Mouse (Mus musculus): ENCODE measurements around the gene Glb1l3. TPM values are rescaled to one million over a fixed set of nuclear protein-coding genes. Genes with fewer than 3 reads are reported as not detected.

Glb1l3 gene
- polyA plus RNA-seq, 1 experiment from 2014 or later: not detected

DNA sequence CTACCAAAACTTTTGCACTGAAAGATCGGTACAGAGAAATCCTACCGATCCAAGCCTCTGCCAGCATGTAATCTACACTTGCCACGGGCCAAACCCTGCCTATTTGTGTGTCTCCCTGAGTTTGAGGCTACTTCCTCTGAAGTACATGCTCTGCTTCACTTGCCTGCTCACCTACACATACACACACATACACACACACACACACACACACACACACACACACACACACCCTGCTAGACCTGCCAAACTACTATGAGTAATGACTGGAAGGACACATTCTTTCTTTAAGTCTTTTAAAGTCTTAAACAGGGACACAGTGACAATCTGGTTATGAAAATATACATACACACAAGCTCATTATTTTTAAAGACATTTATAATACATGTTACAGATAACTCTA is 62.5 kb downstream of the Glb1l3 start:
- DNase-seq (ENCODE audit: low spot score) (no peak), ATAC-seq (replicated peaks; ENCODE audit: low FRiP score) (no peak)
- WGBS: 95% methylated on average over 3 of the region's 3 CpGs
- H3K27ac ChIP-seq (ENCODE audit: low read depth, low read length): no peak overlapping the region
- H3K36me3 ChIP-seq (ENCODE audit: control insufficient read depth, insufficient read depth, low read length): no peaks in the 10 kb centered on the region
- H3K4me2 ChIP-seq (ENCODE audit: low read depth, low read length, severe bottlenecking): no peak overlapping the region
- H3K9ac ChIP-seq (ENCODE audit: low read length): no peak overlapping the region
- H3K27me3 ChIP-seq (ENCODE audit: control insufficient read depth, insufficient read depth, low read length): no peaks in the 10 kb centered on the region
- H3K4me1 ChIP-seq (replicated peaks; ENCODE audit: control insufficient read depth, insufficient read depth, low read length): no peaks in the 10 kb centered on the region
- no peaks in the 10 kb centered on the region for H3K9me3 ChIP-seq (ENCODE audit: control insufficient read depth, low read length)
- H3K4me3 ChIP-seq (ENCODE audit: low read depth, low read length): no peak overlapping the region

DNA sequence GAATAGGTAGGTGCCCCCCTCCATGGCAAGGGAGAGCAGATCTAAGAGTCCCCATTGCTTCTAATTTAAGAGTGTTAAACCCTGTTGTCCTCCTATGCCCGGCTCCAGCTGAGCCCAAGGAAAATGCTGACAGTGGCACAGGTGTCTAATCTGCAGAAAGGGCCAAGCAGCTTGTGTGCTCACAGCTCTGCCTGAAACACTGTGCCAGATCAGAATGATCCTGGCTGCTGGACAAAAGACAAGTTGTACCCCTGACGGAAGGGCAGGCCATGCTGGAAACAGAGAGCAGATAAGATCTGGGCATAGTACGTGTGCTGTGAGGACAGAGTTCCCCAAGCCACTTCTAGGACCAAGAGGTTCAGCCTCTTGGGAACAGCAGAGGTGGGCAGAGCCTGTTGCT is 67.9 kb downstream of the Glb1l3 start:
- Histone ChIP-seq H3K4me1 (replicated peaks; ENCODE audit: control insufficient read depth, insufficient read depth, low read length) (no peaks in the 10 kb centered on the region), H3K9ac (ENCODE audit: low read length) (no peak overlapping the region), H3K36me3 (ENCODE audit: control insufficient read depth, insufficient read depth, low read length) (no peaks in the 10 kb centered on the region), H3K4me3 (ENCODE audit: low read depth, low read length) (no peak overlapping the region), H3K27me3 (ENCODE audit: control insufficient read depth, insufficient read depth, low read length) (no peaks in the 10 kb centered on the region), H3K27ac (ENCODE audit: low read depth, low read length) (no peak overlapping the region), H3K9me3 (ENCODE audit: control insufficient read depth, low read length) (no peaks in the 10 kb centered on the region), H3K4me2 (ENCODE audit: low read depth, low read length, severe bottlenecking) (no peak overlapping the region)
- no peak for ATAC-seq (replicated peaks; ENCODE audit: low FRiP score)
- DNase-seq (ENCODE audit: low spot score): no peak
- 75% methylated on average over 3 of the region's 3 CpGs for WGBS

DNA sequence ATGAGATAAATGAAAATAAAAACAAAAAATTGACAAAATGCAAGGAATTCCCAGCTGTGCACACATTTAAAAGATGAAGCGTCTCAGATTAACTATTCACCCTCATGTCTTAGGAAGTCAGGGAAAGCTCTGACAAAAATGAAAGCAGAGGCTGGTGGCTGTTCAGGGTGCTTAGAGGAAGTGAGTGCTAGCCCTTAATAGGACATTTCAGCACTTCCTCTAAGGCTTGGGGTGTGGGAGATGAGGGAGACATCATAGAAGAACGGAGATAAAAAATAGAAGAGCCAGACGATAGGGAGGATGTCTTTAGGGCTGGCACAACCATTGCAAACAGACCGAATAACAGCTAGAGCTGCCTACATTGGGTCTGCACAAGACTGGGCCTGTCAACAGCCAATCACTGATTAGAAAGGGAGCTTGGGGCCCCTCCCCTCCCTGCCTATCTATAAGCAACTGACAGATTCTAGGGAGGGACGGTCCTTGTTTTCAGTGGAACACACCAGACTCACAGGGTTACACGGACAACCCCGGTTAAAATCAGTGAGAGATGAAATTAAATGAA is 77.2 kb downstream of the Glb1l3 start:
- no peaks in the 10 kb centered on the region for H3K36me3 ChIP-seq (ENCODE audit: control insufficient read depth, insufficient read depth, low read length)
- WGBS: 68% methylated on average over 7 of the region's 7 CpGs
- ATAC-seq (replicated peaks; ENCODE audit: low FRiP score) (peak; percentile 60; the same call in 1 of the 2 replicates), DNase-seq (ENCODE audit: low spot score) (no peak)
- H3K27me3 ChIP-seq (ENCODE audit: control insufficient read depth, insufficient read depth, low read length): no peaks in the 10 kb centered on the region
- no peak overlapping the region for H3K4me2 ChIP-seq (ENCODE audit: low read depth, low read length, severe bottlenecking)
- no peaks in the 10 kb centered on the region for H3K4me1 ChIP-seq (replicated peaks; ENCODE audit: control insufficient read depth, insufficient read depth, low read length)
- H3K9ac ChIP-seq (ENCODE audit: low read length): no peak overlapping the region
- no peak overlapping the region for H3K27ac ChIP-seq (ENCODE audit: low read depth, low read length)
- H3K4me3 ChIP-seq (ENCODE audit: low read depth, low read length): no peak overlapping the region
- no peaks in the 10 kb centered on the region for H3K9me3 ChIP-seq (ENCODE audit: control insufficient read depth, low read length)

DNA sequence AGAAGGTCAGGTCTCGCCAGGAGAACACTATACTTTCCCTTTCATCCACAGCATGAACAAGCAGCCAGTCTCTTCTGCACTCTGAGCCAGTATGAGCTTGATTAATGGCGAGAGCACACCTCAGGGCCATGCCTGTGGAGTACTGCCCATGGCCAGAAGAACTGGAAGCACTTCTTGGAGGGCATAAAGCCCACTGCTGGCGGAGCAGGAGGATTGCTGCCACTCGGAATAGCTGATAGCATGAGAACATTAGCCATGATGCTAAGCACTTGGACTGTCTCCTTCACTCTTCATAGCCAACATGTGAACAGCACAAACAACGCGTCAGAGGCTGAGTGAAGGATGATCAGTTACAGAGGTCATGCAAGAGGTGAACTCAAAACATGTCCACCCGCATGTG is 82.3 kb downstream of the Glb1l3 start:
- WGBS: 90% methylated on average over 7 of the region's 7 CpGs
- no peak for ATAC-seq (replicated peaks; ENCODE audit: low FRiP score)
- H3K27ac ChIP-seq (ENCODE audit: low read depth, low read length): no peak overlapping the region

DNA sequence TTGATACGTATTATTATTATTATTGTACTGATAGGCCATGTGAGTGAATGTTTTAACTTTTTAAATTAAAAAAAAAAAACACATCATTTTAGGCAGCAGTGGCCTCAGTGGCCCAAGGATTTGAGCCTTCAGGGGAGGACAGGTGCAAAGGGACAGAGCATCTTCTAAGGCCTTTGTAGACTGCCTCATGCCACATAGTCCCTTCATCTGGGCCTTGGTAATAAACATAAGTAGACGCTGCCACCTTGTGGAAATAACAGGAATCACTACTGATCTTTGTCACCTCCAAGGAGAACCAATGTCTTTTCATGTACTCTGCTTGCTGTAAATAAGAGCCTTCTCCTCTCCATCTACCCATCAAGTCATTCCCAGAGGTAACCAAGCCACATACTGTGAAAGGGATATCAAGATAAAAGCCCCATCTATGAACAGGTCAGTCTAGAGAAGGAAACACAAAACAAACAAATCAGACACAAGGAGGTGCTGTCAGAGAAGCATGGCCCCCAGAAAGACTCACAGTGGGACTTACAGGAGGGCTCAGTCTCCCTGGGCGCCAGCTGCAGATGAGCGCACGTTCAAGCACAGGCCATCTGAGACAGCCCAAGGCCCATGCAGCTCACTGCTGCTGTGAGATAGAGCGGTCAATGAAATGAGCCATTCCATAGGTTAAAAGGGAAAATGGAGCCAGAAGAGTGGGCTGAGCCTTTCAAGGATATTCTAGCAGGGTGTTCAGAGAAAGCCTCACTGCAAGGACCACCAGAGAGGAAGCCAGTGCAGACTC is 84.4 kb downstream of the Glb1l3 start:
- Histone ChIP-seq H3K27me3 (ENCODE audit: control insufficient read depth, insufficient read depth, low read length) (no peaks in the 10 kb centered on the region), H3K36me3 (ENCODE audit: control insufficient read depth, insufficient read depth, low read length) (no peaks in the 10 kb centered on the region), H3K9me3 (ENCODE audit: control insufficient read depth, low read length) (no peaks in the 10 kb centered on the region), H3K27ac (ENCODE audit: low read depth, low read length) (no peak overlapping the region), H3K9ac (ENCODE audit: low read length) (no peak overlapping the region), H3K4me1 (replicated peaks; ENCODE audit: control insufficient read depth, insufficient read depth, low read length) (no peaks in the 10 kb centered on the region), H3K4me2 (ENCODE audit: low read depth, low read length, severe bottlenecking) (no peak overlapping the region), H3K4me3 (ENCODE audit: low read depth, low read length) (no peak overlapping the region)
- DNase-seq (ENCODE audit: low spot score): no peak
- 63% methylated on average over 6 of the region's 6 CpGs for WGBS
- peak; percentile 55 for ATAC-seq (replicated peaks; ENCODE audit: low FRiP score)

More for the DNA sequence above, 82.3 kb downstream of the Glb1l3 start:
- H3K36me3 ChIP-seq (ENCODE audit: control insufficient read depth, insufficient read depth, low read length): no peaks in the 10 kb centered on the region
- H3K4me1 ChIP-seq (replicated peaks; ENCODE audit: control insufficient read depth, insufficient read depth, low read length): no peaks in the 10 kb centered on the region
- no peaks in the 10 kb centered on the region for H3K27me3 ChIP-seq (ENCODE audit: control insufficient read depth, insufficient read depth, low read length)
- H3K4me3 ChIP-seq (ENCODE audit: low read depth, low read length): no peak overlapping the region
- no peak overlapping the region for H3K4me2 ChIP-seq (ENCODE audit: low read depth, low read length, severe bottlenecking)
- H3K9me3 ChIP-seq (ENCODE audit: control insufficient read depth, low read length): no peaks in the 10 kb centered on the region
- DNase-seq (ENCODE audit: low spot score): no peak
- H3K9ac ChIP-seq (ENCODE audit: low read length): no peak overlapping the region

DNA sequence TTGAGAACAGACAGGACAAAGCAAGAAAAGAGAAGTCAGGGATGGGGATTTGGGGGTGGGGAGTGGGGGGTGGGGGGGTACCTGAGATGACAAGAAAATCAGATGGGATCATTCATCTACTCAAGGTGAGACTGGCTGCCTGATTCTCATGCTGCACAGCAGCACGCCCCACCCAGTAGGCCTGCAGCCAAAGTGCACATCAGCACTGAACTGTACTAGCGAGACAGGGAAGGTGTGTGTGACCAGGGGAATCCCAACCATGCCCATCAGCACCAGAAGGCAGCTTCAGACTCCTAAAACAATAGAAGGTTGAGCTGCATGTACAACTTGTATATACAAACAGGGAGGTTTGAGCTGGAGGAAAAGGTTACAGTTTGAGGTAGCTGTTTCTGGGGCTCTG is 85.0 kb downstream of the Glb1l3 start:
- ATAC-seq (replicated peaks; ENCODE audit: low FRiP score): no peak
- DNase-seq (ENCODE audit: low spot score): no peak

DNA sequence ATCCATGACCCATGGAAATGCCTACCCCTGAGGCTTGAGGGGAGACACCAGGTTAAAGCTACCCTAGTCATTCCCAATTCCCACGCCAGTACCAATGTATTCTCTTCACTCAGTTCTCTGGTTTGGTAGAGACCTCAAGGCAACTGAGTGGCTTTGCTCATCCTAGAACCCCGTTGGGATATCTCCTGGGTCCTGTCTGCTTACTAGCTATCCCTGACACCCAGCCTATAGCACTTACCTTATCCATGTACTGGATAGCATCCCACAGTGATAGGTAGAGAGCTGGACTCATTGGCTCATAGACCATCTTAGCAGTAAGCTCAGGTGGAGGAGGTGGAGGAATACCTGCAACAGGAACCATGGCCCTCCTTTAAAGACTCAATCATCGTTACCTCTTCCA is 92.5 kb downstream of the Glb1l3 start:
- DNase-seq (ENCODE audit: low spot score): no peak
- Histone ChIP-seq H3K4me2 (ENCODE audit: low read depth, low read length, severe bottlenecking) (no peak overlapping the region), H3K27ac (ENCODE audit: low read depth, low read length) (no peak overlapping the region), H3K4me3 (ENCODE audit: low read depth, low read length) (no peak overlapping the region), H3K9me3 (ENCODE audit: control insufficient read depth, low read length) (no peaks in the 10 kb centered on the region), H3K36me3 (ENCODE audit: control insufficient read depth, insufficient read depth, low read length) (no peaks in the 10 kb centered on the region), H3K4me1 (replicated peaks; ENCODE audit: control insufficient read depth, insufficient read depth, low read length) (no peaks in the 10 kb centered on the region), H3K9ac (ENCODE audit: low read length) (no peak overlapping the region), H3K27me3 (ENCODE audit: control insufficient read depth, insufficient read depth, low read length) (no peaks in the 10 kb centered on the region)
- ATAC-seq (replicated peaks; ENCODE audit: low FRiP score): no peak
- WGBS: 83% methylated on average over 3 of the region's 3 CpGs

More for the DNA sequence above, 85.0 kb downstream of the Glb1l3 start:
- no peak overlapping the region for H3K27ac ChIP-seq (ENCODE audit: low read depth, low read length)
- no peak overlapping the region for H3K4me3 ChIP-seq (ENCODE audit: low read depth, low read length)
- H3K4me1 ChIP-seq (replicated peaks; ENCODE audit: control insufficient read depth, insufficient read depth, low read length): no peaks in the 10 kb centered on the region
- no peaks in the 10 kb centered on the region for H3K9me3 ChIP-seq (ENCODE audit: control insufficient read depth, low read length)
- no peak overlapping the region for H3K9ac ChIP-seq (ENCODE audit: low read length)
- WGBS: 83% methylated on average over 2 of the region's 2 CpGs
- H3K36me3 ChIP-seq (ENCODE audit: control insufficient read depth, insufficient read depth, low read length): no peaks in the 10 kb centered on the region
- H3K4me2 ChIP-seq (ENCODE audit: low read depth, low read length, severe bottlenecking): no peak overlapping the region
- no peaks in the 10 kb centered on the region for H3K27me3 ChIP-seq (ENCODE audit: control insufficient read depth, insufficient read depth, low read length)
